Mouse (Mus musculus) brain, embryonic 14.5 days (tissue): ENCODE measurements around the gene Rapgef3. TPM values are rescaled to one million over a fixed set of nuclear protein-coding genes. Genes with fewer than 3 reads are reported as not detected.

Experiments used
- DNase-seq: peaks from one replicate; pipeline ENCODE4 v3.0.0-alpha.2; 2011; ENCODE audit warnings: low read depth
- CTCF ChIP-seq: fragments of 200-500 bp; IDR thresholded peaks from 2 replicates; pipeline ENCODE4 v1.5.1; 2012; ENCODE audit warnings: inconsistent platforms, mild to moderate bottlenecking, moderate library complexity, borderline replicate concordance; ENCODE audit not compliant: insufficient read depth, insufficient read length; ENCODE audit errors: extremely low read depth
- POLR2A ChIP-seq: fragments of 200-500 bp; IDR thresholded peaks from 2 replicates; pipeline ENCODE4 v1.6.1; 2012; ENCODE audit warnings: mild to moderate bottlenecking, inconsistent platforms, borderline replicate concordance; ENCODE audit not compliant: poor library complexity, insufficient read depth, insufficient read length, severe bottlenecking; ENCODE audit errors: extremely low read depth
- polyA plus RNA-seq: library from polyadenylated mRNA; depleted of rRNA; stranded (reverse); fragments of >200 nt; gene quantifications from 2 replicates; pipeline ENCODE4 v1.2.3, GENCODE M21; 2012; rRNA removed

The Rapgef3 gene
- polyA plus RNA-seq, 1 experiment = 19.7 TPM

DNA sequence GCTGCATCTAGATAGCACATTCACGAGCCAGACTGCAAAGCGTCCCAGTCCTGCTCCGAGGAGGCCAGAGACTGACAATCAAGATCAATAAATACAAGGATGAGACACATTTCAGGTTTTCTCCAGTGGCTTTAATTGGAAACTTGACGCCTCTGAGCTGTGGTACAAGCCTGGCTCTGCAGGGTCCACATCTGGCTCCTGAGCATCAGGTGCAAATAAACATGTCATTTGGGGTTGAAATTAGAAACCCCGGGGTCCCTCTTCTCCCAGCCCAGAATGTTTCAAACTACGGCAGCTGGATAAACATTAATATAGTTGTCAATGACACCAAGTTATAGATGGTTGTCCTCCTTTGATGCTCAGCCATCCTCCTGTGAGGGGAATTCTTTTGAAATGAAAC is 56.9 kb downstream of the Rapgef3 start:
- DNase-seq = peak; percentile 14
- TF ChIP-seq CTCF = no peak
- TF ChIP-seq POLR2A = no peak

GRCm38 (mm10) chr15:97705211-97706050 is 62.3 kb downstream of the Rapgef3 start, which contains the start of gene Rpap3:
TSS of gene Rpap3 (minus strand) at chr15:97705825.
- peak; percentile 94 for DNase-seq
- no peak for TF ChIP-seq CTCF
- TF ChIP-seq POLR2A = peak; percentile 83; the same call in 1 of the 2 replicates

DNA sequence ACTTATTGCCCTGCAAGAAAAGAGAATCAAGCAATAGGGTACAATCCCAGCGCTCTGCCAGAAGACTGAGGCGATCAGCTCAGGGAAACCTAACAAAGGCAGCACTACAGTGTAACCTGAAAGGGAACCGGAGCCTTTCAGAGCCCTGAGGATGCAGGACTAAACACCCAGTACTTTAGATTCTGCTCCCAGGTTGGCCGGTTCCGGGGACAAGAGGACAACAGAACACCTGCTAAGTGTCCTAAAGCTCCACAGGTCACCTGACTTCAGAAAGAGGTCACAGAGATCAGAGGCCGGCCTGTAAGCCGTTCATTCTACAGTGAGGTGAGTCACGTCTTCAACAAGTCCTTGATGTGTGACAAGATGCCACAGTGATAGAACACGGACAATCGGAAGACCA is 71.2 kb downstream of the Rapgef3 start:
- DNase-seq = no peak
- no peak for TF ChIP-seq CTCF
- no peak for TF ChIP-seq POLR2A

Other genes starting within 250 kb of the Rapgef3 start
- 22.4 and 26.0 TPM in 2 replicates for gene Rpap3, start 62.1 kb downstream of the Rapgef3 start, polyA plus RNA-seq
- gene Endou, start 36.6 kb downstream of the Rapgef3 start, polyA plus RNA-seq = 0.90 and 1.3 TPM in 2 replicates
- 34.5 and 39.5 TPM in 2 replicates for gene Slc48a1, start 10.5 kb upstream of the Rapgef3 start, polyA plus RNA-seq
- gene Hdac7, start 76.5 kb upstream of the Rapgef3 start, polyA plus RNA-seq = 78.2 and 82.1 TPM in 2 replicates
- 0.25 and 0.26 TPM in 2 replicates for gene Vdr, start 142.7 kb upstream of the Rapgef3 start, polyA plus RNA-seq
- gene Tmem106c, start 196.2 kb upstream of the Rapgef3 start, polyA plus RNA-seq = 57.7 and 79.8 TPM in 2 replicates
- gene Col2a1, start 236.7 kb upstream of the Rapgef3 start, polyA plus RNA-seq = 60.2 and 78.5 TPM in 2 replicates